Mouse (Mus musculus) megakaryocyte, embryonic 14.5 days (primary cell): ENCODE data around the gene Ccdc34.

Experiments used
- FLI1 ChIP-seq: IDR thresholded peaks from 2 replicates; pipeline ENCODE4 v1.6.1; 2012; ENCODE audit warnings: low read length, inconsistent platforms, mixed read lengths
- GATA1 ChIP-seq: IDR thresholded peaks from 3 replicates; pipeline ENCODE4 v1.6.1; 2012; ENCODE audit warnings: mixed read lengths, low read length, inconsistent platforms, borderline replicate concordance

DNA sequence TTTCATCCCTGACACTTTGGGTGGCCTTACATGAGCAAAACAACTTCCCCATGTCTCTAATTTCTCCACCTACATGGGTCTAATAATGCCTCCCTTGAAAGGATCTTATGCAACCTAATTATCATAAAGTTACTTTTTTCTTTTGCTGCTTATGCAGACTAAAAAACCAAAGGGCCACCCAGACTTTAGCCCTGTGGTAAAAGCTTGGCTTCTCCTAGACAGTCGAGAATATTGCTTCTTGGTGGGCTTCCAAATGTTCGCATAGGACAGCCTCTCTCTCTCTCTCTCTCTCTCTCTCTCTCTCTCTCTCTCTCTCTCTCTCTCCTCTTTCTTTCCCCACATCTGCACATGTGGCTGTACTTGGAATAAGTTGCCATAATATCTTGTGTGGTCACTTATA, 60.0 kb downstream of the Ccdc34 start:
- no peak for TF ChIP-seq GATA1
- TF ChIP-seq FLI1 = no peak
